Mouse (Mus musculus) bone marrow, adult 2 months (tissue): ENCODE results near the gene Gm10160.

Experiments used
- CTCF ChIP-seq: fragments of 200-500 bp; IDR thresholded peaks from 2 replicates; pipeline ENCODE4 v1.5.1; 2011; ENCODE audit warnings: low read length, control low read depth; ENCODE audit not compliant: control insufficient read depth, insufficient read depth
- POLR2A ChIP-seq: fragments of 200-500 bp; IDR thresholded peaks from 2 replicates; pipeline ENCODE4 v1.6.1; 2011; ENCODE audit warnings: low read depth, mild to moderate bottlenecking, control low read depth, low read length, borderline replicate concordance; ENCODE audit not compliant: control insufficient read depth

- TF ChIP-seq POLR2A (no peak), CTCF (no peak)
These were observed 12.6 kb downstream of the Gm10160 start for GRCm38 (mm10) chr7:81842998-81843397.
